Mouse (Mus musculus): ENCODE results near the gene Chd6.

Gene Chd6

GRCm38 (mm10) chr2:160932981-160933380 lies 175.9 kb downstream of the Chd6 start:
- no peak for TF ChIP-seq GATA4 (IDR thresholded peaks at IDR 0.05; ENCODE audit: insufficient replicate concordance, low read length)

GRCm38 (mm10) chr2:160932325-160932724 lies 176.6 kb downstream of the Chd6 start:
- no peak for TF ChIP-seq GATA4 (IDR thresholded peaks at IDR 0.05; ENCODE audit: insufficient replicate concordance, low read length)

- TF ChIP-seq GATA4 (IDR thresholded peaks at IDR 0.05; ENCODE audit: insufficient replicate concordance, low read length): no peak
Measured at GRCm38 (mm10) chr2:160931378-160931777, 177.5 kb downstream of the Chd6 start.

- no peak for TF ChIP-seq GATA4 (IDR thresholded peaks at IDR 0.05; ENCODE audit: insufficient replicate concordance, low read length)
Measured at GRCm38 (mm10) chr2:160925203-160925602, 183.7 kb downstream of the Chd6 start.

GRCm38 (mm10) chr2:160921285-160921684 lies 187.6 kb downstream of the Chd6 start:
- TF ChIP-seq GATA4 (IDR thresholded peaks at IDR 0.05; ENCODE audit: insufficient replicate concordance, low read length): no peak

- no peak for TF ChIP-seq GATA4 (IDR thresholded peaks at IDR 0.05; ENCODE audit: insufficient replicate concordance, low read length)
Measured at GRCm38 (mm10) chr2:160918930-160919215, 190.0 kb downstream of the Chd6 start.

GRCm38 (mm10) chr2:160918154-160918929 lies 190.5 kb downstream of the Chd6 start:
- TF ChIP-seq GATA4 (IDR thresholded peaks at IDR 0.05; ENCODE audit: insufficient replicate concordance, low read length): no peak

- no peak for TF ChIP-seq GATA4 (IDR thresholded peaks at IDR 0.05; ENCODE audit: insufficient replicate concordance, low read length)
Measured at GRCm38 (mm10) chr2:160917313-160917712, 191.6 kb downstream of the Chd6 start.

- TF ChIP-seq GATA4 (IDR thresholded peaks at IDR 0.05; ENCODE audit: insufficient replicate concordance, low read length): no peak
Measured at GRCm38 (mm10) chr2:160916714-160917113, 192.2 kb downstream of the Chd6 start.

- TF ChIP-seq GATA4 (IDR thresholded peaks at IDR 0.05; ENCODE audit: insufficient replicate concordance, low read length): no peak
Measured at GRCm38 (mm10) chr2:160915821-160916610, 192.9 kb downstream of the Chd6 start.

GRCm38 (mm10) chr2:160914656-160915055 lies 194.2 kb downstream of the Chd6 start:
- no peak for TF ChIP-seq GATA4 (IDR thresholded peaks at IDR 0.05; ENCODE audit: insufficient replicate concordance, low read length)

GRCm38 (mm10) chr2:160912231-160912671 lies 196.6 kb downstream of the Chd6 start, which contains the start of gene Emilin3:
TSS of gene Emilin3 (minus strand) at chr2:160912328.
- TF ChIP-seq GATA4 (IDR thresholded peaks at IDR 0.05; ENCODE audit: insufficient replicate concordance, low read length): no peak

GRCm38 (mm10) chr2:160911558-160912201 lies 197.2 kb downstream of the Chd6 start:
- no peak for TF ChIP-seq GATA4 (IDR thresholded peaks at IDR 0.05; ENCODE audit: insufficient replicate concordance, low read length)

GRCm38 (mm10) chr2:160910633-160911032 lies 198.2 kb downstream of the Chd6 start:
- no peak for TF ChIP-seq GATA4 (IDR thresholded peaks at IDR 0.05; ENCODE audit: insufficient replicate concordance, low read length)

GRCm38 (mm10) chr2:160908607-160909006 lies 200.3 kb downstream of the Chd6 start:
- TF ChIP-seq GATA4 (IDR thresholded peaks at IDR 0.05; ENCODE audit: insufficient replicate concordance, low read length): no peak

- TF ChIP-seq GATA4 (IDR thresholded peaks at IDR 0.05; ENCODE audit: insufficient replicate concordance, low read length): no peak
Measured at GRCm38 (mm10) chr2:160906101-160906500, 202.8 kb downstream of the Chd6 start.

All from liver, adult (tissue).